Mouse (Mus musculus): ENCODE results near the gene Lss.

Gene Lss

DNA sequence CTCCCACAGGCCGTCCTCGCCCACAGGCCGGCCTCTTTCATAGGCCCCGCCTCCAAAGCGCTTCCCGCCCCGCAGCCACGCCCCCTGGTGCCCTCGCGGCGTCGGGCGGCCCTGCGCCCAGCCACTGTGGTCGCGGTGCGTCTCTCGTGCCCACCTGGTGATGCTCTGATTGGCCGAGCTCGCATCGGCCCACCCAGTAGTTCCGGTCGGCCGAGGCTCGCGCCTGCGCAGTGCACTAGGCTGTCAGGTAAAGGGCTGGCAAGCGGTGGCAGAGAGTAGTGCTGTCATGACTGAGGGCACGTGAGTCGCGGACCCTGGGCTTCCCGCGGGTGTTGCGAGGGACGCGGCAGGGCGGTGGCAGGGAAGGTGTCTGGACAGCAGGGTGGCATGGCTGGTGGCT, at the start of gene Lss:
Lss (plus strand) TSS at position 214 of the 400 bp plus-strand sequence.
- DNase-seq: peak; percentile 98 to 99

DNA sequence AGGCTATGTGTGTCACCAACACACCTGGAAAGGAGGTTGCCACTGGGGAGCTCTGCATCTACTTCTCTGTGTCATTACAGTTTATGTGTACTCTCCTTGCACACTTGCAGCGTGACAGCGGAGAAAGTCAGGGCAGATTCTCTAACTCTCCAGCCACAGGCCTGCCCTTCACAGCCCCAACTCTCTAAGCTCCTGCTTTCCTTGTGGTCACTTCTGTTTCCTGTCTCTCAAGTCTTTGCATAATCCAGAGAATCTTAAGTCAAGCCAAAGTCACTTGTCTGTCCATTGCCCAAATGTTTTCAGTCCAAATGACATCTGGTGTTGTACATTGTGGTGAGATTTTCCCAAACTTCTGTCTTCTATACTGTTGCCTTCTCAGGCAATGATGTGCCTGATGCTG, 45.1 kb upstream of the Lss start:
- DNase-seq: no peak

DNA sequence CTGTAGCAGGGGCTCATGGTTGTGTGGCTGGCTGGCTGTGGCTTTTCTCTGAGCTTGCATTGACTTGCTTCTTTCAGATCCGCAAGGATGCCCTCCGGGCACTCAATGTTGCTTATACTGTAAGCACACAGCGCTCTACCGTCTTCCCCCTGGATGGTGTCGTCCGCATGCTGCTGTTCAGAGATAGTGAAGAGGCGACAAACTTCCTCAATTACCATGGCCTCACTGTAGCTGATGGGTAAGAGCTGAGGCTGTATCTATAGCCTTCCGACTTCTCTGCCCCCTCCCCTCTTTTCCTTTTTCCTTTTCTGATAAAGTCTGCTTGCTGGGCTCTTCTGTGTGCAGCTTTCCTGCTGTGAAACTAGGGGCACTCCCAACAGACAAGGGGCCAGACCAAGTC, 43.1 kb upstream of the Lss start:
- no peak for DNase-seq

DNA sequence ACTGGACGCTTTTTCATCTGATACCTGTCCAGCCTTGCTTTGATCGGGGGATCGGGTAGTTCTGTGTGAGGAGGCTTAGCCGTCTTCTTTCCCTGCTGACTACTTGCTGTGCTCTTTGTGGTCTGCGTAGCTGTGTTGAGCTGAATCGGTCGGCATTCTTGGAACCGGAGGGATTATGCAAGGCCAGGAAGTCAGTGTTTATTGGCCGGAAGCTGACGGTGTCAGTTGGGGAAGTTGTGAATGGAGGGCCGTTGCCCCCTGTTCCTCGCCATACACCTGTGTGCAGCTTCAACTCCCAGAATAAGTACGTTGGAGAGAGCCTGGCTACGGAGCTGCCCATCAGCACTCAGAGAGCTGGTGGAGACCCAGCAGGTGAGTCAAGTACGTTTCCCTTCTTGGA, 42.2 kb upstream of the Lss start:
- DNase-seq: no peak

- no peak for DNase-seq
Measured at GRCm38 (mm10) chr10:76493527-76493926, 37.9 kb upstream of the Lss start.

DNA sequence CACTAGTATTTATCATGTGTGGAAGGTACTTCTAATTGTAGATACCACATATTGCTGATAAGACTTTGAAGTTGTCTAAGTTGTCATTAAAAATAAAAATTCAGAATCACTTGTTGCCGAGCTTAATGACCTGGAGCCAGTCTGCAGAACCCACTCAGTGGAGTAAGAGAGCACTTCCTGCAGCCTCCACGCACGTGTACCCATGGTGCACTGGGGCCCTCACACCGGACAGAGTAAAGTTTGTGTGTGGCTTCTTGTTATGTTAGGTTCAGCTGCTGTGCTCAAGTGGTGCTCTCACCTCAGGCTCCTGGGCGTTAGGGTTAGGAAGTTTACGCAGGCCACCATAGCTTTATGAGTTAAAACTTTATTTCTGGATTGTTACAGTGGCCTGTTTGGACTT, 35.9 kb upstream of the Lss start:
- DNase-seq: no peak

- no peak for DNase-seq
Measured at GRCm38 (mm10) chr10:76496366-76496765, 35.0 kb upstream of the Lss start.

- DNase-seq: no peak
Measured at GRCm38 (mm10) chr10:76497522-76497921, 33.9 kb upstream of the Lss start.

- no peak for DNase-seq
Measured at GRCm38 (mm10) chr10:76504271-76504943, 27.0 kb upstream of the Lss start.

- no peak for DNase-seq
Measured at GRCm38 (mm10) chr10:76505865-76506264, 25.5 kb upstream of the Lss start.

GRCm38 (mm10) chr10:76512965-76513583, 18.3 kb upstream of the Lss start:
- DNase-seq: peak; percentile 74 to 92

DNA sequence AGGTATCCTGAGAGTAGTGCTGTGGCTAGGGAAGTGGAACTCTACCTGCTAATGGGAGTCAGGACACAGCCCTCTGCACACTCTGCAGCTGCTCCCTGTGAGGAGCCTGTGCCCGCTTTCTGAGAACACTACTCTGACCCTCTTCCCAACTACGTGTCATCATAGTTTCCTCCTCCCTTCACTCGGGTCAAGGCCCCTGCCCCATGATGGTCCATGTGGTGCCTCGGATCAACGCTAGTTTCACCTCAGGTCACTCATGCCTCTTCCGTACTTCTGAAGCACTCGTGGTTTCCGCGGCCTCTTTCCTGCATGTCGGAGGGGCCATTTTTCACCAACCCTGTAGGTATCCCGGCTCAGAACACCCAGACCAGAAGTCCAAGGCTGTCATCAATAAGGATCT, 466 bp upstream of the Lss start:
- DNase-seq: no peak

DNA sequence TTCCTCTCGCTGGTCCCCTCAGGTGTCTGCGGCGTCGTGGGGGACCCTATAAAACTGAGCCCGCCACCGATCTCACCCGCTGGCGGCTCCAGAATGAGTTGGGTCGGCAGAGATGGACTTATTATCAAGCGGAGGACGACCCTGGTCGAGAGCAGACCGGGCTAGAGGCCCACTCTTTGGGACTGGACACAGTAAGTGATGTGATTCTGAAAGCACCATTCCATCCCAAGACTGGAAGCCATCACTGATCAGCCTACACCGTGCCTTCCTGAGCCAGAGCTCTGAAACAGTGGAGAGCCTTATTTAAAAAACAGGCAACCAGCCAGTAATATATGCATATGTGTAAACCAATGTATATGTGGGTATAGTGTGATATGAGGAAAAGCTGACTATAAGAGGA, 440 bp downstream of the Lss start:
- no peak for DNase-seq

GRCm38 (mm10) chr10:76535526-76535925, 4.1 kb downstream of the Lss start:
- no peak for DNase-seq

DNA sequence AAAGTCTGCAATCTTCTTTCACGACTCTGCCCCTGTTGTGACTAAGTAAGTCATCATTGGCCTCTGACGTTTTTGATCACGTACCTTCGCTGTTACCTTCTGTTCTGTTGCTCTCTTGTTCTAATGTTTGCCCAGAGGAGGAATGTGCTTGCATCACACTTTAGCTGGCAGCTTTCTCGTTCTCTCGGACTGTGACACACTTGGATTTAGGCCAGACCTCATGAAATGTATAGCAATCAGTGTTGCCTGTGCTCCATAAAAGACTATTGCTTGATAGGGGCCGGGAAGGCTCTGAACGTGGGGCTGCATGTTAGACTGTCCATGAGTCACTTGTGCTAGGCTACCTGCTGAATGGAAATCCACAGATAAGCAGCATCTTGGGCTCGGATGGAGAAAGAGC, 6.2 kb downstream of the Lss start:
- no peak for DNase-seq

DNA sequence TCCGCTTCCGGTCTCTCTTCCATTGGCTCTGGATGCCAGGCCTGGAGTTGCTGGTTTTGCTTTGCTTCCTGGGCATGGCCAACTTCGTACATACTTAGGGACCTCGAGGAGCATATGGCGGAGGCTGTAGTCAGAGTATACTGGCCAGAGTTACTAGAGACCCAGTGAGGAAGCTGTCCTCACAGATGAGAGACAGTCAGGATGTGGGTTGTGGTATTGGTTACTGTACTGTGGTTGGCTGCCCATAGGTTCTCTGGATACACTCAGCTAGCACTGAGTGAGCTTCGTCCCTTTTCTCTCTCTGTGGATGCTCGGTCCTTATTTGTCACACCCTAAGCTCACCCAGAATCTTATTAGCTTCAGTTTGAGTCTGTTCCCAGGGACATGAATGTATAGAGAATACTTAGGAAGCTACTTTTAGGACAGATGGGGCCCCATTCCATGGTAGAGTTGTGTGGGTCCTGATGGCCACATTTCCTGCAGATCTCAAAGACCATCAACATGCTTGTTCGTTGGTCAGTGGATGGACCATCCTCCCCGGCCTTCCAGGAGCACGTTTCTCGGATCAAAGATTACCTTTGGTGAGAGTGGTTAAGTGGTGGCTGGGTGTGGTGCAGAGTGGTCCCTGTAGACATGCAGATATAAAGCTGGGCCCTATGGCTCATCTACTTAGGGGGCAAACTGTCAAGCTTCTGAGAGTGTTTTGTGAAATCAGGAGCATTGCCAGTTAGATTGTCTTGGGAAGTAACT, 10.1 kb downstream of the Lss start:
- DNase-seq: no peak

GRCm38 (mm10) chr10:76542636-76543375, 11.4 kb downstream of the Lss start:
- DNase-seq: no peak

GRCm38 (mm10) chr10:76546566-76546965, 15.2 kb downstream of the Lss start:
- DNase-seq: no peak

DNA sequence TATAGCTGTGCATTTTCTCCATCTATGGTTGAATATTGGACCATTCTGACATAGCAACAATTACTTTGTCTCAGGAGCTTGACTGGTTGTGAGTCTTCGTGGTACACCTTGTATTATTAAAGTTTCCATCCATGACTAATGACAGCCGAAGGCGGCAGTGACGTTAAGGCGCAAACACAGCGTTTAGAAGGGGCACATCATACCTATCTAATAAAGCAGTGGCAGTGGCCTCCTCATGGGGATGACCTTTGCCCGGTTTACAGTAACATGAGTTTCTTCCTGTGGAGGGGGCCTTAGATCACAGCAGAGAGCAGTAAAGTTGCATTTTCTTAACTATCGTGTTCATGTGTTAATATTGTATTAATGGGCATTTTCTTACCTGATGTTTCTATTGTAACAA, 16.8 kb downstream of the Lss start:
- DNase-seq: no peak

- DNase-seq: peak; percentile 18 to 39
Measured at GRCm38 (mm10) chr10:76550458-76550857, 19.1 kb downstream of the Lss start.

DNA sequence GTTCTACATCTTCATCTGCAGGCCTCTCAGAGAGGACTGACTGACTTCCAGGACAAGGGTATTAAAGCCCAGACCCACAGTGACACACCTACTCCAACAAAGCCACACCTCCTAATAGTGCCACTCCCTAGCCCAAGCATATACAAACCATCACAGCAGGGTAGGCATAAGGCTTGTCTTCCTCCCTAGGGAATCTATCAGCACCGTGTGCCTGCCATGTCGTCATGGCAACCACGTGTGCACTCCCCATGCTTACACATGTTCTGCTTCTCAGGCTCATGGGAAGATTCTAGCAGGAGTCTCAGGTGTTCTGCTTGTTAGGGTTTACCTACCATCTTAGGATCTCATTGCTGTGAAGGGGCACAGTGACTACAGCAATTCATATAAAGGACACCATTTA, 20.2 kb downstream of the Lss start:
- DNase-seq: no peak

DNA sequence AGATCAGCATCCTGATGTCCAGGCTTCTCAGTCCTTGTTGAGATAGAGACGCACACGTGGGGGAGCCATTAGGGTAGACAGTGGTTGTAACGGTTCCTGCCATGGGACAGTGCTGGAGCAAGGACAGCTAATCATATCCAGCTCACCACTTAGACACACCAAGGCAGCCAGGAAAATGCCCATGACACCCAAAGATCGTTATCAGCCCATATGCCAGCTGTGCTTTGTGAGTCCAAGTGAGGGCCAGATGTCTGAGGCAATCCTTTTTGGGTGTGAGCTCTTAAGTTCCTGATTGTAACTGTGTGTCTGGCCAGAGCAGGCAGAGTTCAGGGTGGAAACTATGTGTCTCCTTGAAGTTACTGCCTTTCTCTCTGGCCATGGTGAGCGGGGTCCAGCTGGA, 22.7 kb downstream of the Lss start:
- DNase-seq: no peak

- DNase-seq: no peak
Measured at GRCm38 (mm10) chr10:76561972-76562371, 30.6 kb downstream of the Lss start, which contains the start of gene Spatc1l. Gene Spatc1l, plus strand, starts transcription at chr10:76562272.

All from cerebellum, postnatal 14 days (tissue).